Mouse (Mus musculus) lung, adult 2 months (tissue): ENCODE data around the gene Adcy4. TPM values are rescaled to one million over a fixed set of nuclear protein-coding genes. Genes with fewer than 3 reads are reported as not detected.

ENCODE experiments used
- DNase-seq: peaks from one replicate; pipeline ENCODE4 v3.0.0; 2022
- H3K4me1 ChIP-seq: fragments of 200-500 bp; 2 replicates; pipeline ENCODE4 v1.6.1; 2011; ENCODE audit warnings: low read length; ENCODE audit not compliant: control insufficient read depth, insufficient read depth
- H3K4me3 ChIP-seq: fragments of 200-500 bp; replicated peaks from 2 replicates; pipeline ENCODE3; 2011; ENCODE audit warnings: low read depth, mild to moderate bottlenecking, control low read depth, low read length; ENCODE audit errors: extremely low read depth
- CTCF ChIP-seq: fragments of 200-500 bp; IDR thresholded peaks from 2 replicates; pipeline ENCODE4 v1.5.1; 2011; ENCODE audit warnings: mild to moderate bottlenecking, low read length, control low read depth; ENCODE audit not compliant: insufficient read depth
- POLR2A ChIP-seq: fragments of 200-500 bp; IDR thresholded peaks from 2 replicates; pipeline ENCODE4 v1.6.1; 2011; ENCODE audit warnings: low read depth, mild to moderate bottlenecking, control low read depth, low read length, borderline replicate concordance; ENCODE audit errors: extremely low read depth
- WGBS: fragments of 180-500 bp; shearing (Covaris S2); methylation state at CpG from one replicate; pipeline ENCODE4 v1.1.7; 2018; 5-methylcytosine and 5-hydroxymethylcytosine counted together
- polyA plus RNA-seq: library from polyadenylated mRNA; depleted of rRNA; stranded (reverse); fragments of >200 nt; gene quantifications from 2 replicates; pipeline ENCODE4 v1.2.3, GENCODE M21; 2012; rRNA removed

Gene Adcy4
- polyA plus RNA-seq = 157 and 169 TPM in 2 replicates

GRCm38 (mm10) chr14:55783958-55784235 is at the start of gene Adcy4:
Gene Adcy4 (minus strand): TSS chr14:55784095.
- WGBS = 24% methylated on average over 13 of the region's 13 CpGs
- TF ChIP-seq CTCF (no peak), POLR2A (peak; percentile 76; the same call in 1 of the 2 replicates)
- peak; percentile 31 for DNase-seq
- Histone ChIP-seq H3K4me1 (peaks cover 19% of the 10 kb centered on the region), H3K4me3 (peak within 1 kb of the TSS; percentile 76)

- no peak for DNase-seq
- no peaks in the 10 kb centered on the region; the same call in 1 of the 2 replicates for H3K4me1 ChIP-seq
- no peak overlapping the region for H3K4me3 ChIP-seq
- TF ChIP-seq CTCF = no peak
- whole genome bisulfite sequencing = 86% methylated on average over 4 of the region's 4 CpGs
Measured at GRCm38 (mm10) chr14:55833126-55833525, 49.2 kb upstream of the Adcy4 start.

GRCm38 (mm10) chr14:55830331-55830730 is 46.4 kb upstream of the Adcy4 start:
- Histone ChIP-seq H3K4me3 (no peak overlapping the region), H3K4me1 (no peaks in the 10 kb centered on the region; the same call in 1 of the 2 replicates)
- WGBS = 66% methylated on average over 4 of the region's 4 CpGs
- DNase-seq = no peak
- TF ChIP-seq POLR2A (no peak), CTCF (no peak)

- Histone ChIP-seq H3K4me1 (no peaks in the 10 kb centered on the region; the same call in 1 of the 2 replicates), H3K4me3 (no peak overlapping the region)
- TF ChIP-seq POLR2A (no peak), CTCF (no peak)
- DNase-seq = no peak
- WGBS = 92% methylated on average over 16 of the region's 16 CpGs
Measured at GRCm38 (mm10) chr14:55829854-55830253, 46.0 kb upstream of the Adcy4 start.

GRCm38 (mm10) chr14:55828716-55829263 is 44.9 kb upstream of the Adcy4 start:
- no peak overlapping the region for H3K4me3 ChIP-seq
- no peak for DNase-seq
- TF ChIP-seq CTCF (no peak), POLR2A (no peak)
- peaks cover 3% of the 10 kb centered on the region; the same call in 1 of the 2 replicates for H3K4me1 ChIP-seq
- 56% methylated on average over 3 of the region's 3 CpGs for WGBS

DNA sequence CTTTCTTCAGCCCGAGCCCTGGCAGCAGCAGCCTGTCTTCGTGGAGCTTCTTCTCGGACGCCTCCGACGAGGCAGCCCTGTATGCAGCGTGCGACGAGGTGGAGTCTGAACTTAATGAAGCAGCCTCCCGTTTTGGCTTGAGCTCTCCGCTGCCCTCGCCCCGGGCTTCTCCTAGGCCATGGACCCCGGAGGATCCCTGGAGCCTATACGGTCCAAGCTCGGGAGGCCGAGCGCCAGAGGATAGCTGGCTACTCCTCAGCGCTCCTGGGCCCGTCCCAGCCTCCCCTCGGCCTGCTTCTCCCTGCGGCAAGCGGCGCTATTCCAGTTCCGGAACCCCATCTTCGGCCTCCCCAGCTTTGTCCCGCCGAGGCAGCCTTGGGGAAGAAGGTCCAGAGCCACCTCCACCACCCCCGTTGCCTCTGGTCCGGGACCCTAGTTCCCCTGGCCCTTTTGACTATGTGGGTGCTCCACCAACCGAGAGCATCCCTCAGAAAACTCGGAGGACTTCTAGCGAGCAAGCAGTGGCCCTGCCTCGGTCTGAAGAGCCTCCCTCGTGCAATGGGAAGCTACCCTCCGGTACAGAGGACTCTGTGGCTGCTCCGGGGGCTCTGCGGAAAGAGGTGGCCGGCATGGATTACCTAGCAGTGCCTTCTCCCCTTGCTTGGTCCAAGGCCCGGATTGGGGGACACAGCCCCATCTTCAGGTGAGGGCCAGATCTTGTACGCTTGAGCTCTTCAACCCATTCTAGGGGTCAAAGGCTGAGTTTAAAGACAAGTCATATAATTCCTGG is 42.9 kb upstream of the Adcy4 start:
- DNase-seq = no peak
- H3K4me3 ChIP-seq = no peak overlapping the region

GRCm38 (mm10) chr14:55826142-55826541 is 42.2 kb upstream of the Adcy4 start:
- H3K4me1 ChIP-seq = peaks cover 3% of the 10 kb centered on the region; the same call in 1 of the 2 replicates
- TF ChIP-seq POLR2A (no peak), CTCF (no peak)
- DNase-seq = no peak
- WGBS = 37% methylated on average over 15 of the region's 15 CpGs
- no peak overlapping the region for H3K4me3 ChIP-seq

More for the DNA sequence above, 42.9 kb upstream of the Adcy4 start:
- WGBS = 58% methylated on average over 41 of the region's 41 CpGs
- TF ChIP-seq POLR2A = no peak
- TF ChIP-seq CTCF = no peak
- peaks cover 3% of the 10 kb centered on the region; the same call in 1 of the 2 replicates for H3K4me1 ChIP-seq

DNA sequence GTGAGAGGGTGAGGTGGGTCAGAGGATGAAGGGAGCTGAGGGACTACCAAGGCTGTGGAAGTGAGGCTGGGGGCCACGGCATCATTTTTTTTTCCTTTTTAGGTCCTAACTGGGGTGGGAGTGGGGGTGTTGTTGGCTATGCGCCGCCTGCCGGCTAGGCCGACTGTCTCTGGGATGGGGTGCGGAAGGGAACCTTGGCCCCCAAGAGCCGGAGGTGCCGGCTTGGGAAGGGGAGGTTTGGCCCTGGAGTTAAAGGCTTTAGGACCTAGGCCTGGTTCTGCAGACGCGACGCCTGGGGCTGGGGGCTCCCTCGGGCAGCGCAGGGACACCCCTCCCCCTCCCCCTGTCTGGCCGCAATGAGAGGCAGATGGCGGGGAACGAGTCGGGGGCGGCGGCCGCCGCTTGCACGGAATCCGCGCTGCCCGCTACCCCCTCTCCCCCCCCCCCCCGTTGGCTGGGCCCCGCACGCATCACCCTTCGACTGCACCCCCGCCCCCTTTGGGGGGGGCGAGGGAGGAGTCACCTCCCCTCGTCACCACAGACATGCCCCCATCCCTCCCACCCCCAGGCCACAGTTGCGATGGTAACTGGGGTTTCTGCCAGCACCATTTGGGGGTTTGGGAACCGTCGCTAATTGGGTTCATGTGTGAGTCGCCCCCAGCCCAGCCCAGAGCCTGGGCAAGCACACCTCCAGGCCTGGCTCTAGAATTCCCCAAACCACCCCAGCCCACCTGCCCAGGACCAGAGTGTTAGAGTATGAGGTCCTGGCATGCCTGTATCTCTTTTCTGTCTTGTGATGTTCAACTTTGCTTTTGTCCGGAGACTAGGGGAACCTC is 41.5 kb upstream of the Adcy4 start:
- WGBS = 6% methylated on average over 25 of the region's 37 CpGs
- Histone ChIP-seq H3K4me3 (peak overlapping the region; percentile 77), H3K4me1 (peaks cover 3% of the 10 kb centered on the region; the same call in 1 of the 2 replicates)
- TF ChIP-seq CTCF = no peak
- TF ChIP-seq POLR2A = no peak
- DNase-seq = no peak

DNA sequence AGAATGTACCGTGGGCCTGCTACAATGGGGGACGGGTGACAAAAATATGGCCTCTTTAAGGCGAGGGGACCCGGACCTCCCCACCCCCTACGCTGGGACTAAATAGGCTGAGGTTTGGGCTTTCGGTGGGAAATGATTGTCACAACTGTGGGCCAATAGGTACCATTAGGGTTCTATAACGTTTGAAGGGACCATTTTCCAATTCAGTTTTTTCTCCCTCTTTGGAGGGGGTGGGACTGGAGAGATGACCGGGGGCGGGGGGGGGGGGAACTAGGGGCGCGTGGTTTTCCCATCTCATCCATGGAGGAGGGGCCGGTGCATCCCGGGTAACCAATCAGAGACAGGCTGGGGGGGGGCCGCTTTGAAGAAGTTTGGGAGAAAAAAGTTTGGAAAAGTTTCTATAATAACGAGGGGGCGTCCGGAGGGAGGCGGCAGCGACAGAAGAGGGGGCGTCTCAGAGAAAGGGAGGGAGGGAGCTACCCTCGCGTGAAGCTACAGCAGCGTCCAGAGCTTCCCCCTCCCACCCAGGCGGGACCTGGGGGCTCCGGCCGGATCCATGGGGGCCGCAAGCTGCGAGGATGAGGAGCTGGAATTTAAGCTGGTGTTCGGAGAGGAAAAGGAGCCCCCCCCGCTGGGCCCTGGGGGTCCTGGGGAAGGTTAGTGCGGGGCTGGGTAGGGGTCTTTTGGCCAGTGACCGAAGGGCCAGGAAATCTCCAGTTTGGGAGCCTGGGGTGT is 40.8 kb upstream of the Adcy4 start:
- H3K4me1 ChIP-seq = peaks cover 3% of the 10 kb centered on the region; the same call in 1 of the 2 replicates
- H3K4me3 ChIP-seq = peak overlapping the region; percentile 82
- WGBS = 5% methylated on average over 32 of the region's 32 CpGs
- TF ChIP-seq POLR2A = peak; percentile 19; the same call in 1 of the 2 replicates
- TF ChIP-seq CTCF = no peak
- DNase-seq = peak; percentile 29
